Mouse (Mus musculus): ENCODE measurements at regions not wholly inside any gene's neighbourhood (a gene's known extent, or its start where the extent isn't known, plus 50 kb on each side); places are given as distances from the start of the nearest gene placed in this dataset.
A peak's percentile ranks its signal among the peaks of the same experiment; 100 is the strongest.

DNA sequence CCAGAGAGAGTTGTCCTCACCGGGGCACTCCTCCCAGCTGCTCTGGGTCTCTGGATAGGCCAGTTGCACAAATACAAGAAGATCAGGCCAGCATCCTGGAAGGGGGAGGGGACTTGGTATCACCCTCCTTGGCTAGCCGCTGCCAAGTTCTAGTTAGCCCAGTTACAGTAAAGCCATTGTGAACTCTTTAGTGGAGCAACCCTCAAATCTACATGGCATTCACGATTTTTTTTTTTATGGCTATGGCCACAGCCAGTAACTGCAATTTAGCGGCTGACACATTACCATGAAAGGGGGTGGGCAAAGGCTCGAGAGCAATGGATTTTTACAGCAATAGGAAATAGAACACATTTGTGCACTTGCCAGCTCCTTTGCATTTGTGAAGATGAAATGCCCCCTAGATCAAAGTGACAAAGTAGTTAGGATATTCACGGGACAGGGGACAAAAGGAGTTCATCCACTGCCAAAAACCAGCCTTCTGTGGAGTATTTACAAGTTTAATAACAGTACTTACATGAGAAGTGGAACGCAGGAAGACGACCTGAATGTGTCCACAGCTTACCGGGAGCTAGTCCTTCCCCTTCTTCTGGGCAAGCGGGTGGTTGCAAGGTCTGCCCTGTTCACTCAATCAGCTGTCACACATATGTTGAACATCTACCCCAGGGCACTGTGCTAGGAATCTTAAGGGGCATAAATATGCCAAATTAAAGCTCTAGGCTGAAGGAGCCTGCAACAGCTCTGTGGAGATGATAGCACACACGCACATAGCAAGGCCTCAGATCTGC, 177.9 kb upstream of the Dio2 start:
- peak; percentile 63 for ATAC-seq (ENCODE audit: low read depth)
- H3K4me2 ChIP-seq (ENCODE audit: low read depth, low read length): no peak overlapping the region
- H3K4me3 ChIP-seq (ENCODE audit: low read depth, low read length): no peak overlapping the region
- 77% methylated on average over 11 of the region's 11 CpGs for WGBS
- H3K27ac ChIP-seq (replicated peaks; ENCODE audit: low read depth, low read length): no peak overlapping the region
- peak; percentile 37 for DNase-seq (ENCODE audit: low spot score)
- no peaks in the 10 kb centered on the region for H3K9me3 ChIP-seq (ENCODE audit: control insufficient read depth, low read length)
- no peaks in the 10 kb centered on the region for H3K36me3 ChIP-seq (ENCODE audit: control insufficient read depth, insufficient read depth, low read length)
- H3K27me3 ChIP-seq (replicated peaks; ENCODE audit: control insufficient read depth, insufficient read depth, low read length): no peaks in the 10 kb centered on the region
- H3K4me1 ChIP-seq (ENCODE audit: control insufficient read depth, insufficient read depth, low read length): no peaks in the 10 kb centered on the region
- H3K9ac ChIP-seq (ENCODE audit: low read depth, low read length): no peak overlapping the region

DNA sequence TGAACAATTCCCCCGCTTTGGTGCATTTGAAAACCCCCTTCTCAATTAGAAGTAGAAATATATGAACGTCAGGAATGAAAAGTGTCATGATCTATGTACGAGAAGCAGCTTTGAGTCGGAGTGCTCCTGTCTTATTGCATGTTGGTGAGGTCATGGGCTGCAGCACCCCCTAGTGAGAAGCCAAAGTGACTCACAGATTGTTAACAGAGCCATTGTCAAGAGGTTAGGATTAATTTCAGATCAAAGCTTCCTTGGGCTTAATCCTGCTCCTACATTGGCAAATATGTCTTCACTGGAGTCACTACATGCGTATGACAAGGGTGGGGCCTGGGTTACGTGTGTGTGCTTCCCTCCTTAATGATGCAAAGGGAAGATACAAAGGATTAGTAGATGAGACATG, 165.8 kb upstream of the Dio2 start:
- Histone ChIP-seq H3K4me3 (ENCODE audit: low read depth, low read length) (no peak overlapping the region), H3K36me3 (ENCODE audit: control insufficient read depth, insufficient read depth, low read length) (no peaks in the 10 kb centered on the region), H3K4me1 (ENCODE audit: control insufficient read depth, insufficient read depth, low read length) (no peaks in the 10 kb centered on the region), H3K27me3 (replicated peaks; ENCODE audit: control insufficient read depth, insufficient read depth, low read length) (no peaks in the 10 kb centered on the region), H3K27ac (replicated peaks; ENCODE audit: low read depth, low read length) (no peak overlapping the region), H3K4me2 (ENCODE audit: low read depth, low read length) (no peak overlapping the region), H3K9ac (ENCODE audit: low read depth, low read length) (no peak overlapping the region), H3K9me3 (ENCODE audit: control insufficient read depth, low read length) (no peaks in the 10 kb centered on the region)
- 71% methylated on average over 6 of the region's 6 CpGs for WGBS
- DNase-seq (ENCODE audit: low spot score) (peak; percentile 29), ATAC-seq (ENCODE audit: low read depth) (no peak)

DNA sequence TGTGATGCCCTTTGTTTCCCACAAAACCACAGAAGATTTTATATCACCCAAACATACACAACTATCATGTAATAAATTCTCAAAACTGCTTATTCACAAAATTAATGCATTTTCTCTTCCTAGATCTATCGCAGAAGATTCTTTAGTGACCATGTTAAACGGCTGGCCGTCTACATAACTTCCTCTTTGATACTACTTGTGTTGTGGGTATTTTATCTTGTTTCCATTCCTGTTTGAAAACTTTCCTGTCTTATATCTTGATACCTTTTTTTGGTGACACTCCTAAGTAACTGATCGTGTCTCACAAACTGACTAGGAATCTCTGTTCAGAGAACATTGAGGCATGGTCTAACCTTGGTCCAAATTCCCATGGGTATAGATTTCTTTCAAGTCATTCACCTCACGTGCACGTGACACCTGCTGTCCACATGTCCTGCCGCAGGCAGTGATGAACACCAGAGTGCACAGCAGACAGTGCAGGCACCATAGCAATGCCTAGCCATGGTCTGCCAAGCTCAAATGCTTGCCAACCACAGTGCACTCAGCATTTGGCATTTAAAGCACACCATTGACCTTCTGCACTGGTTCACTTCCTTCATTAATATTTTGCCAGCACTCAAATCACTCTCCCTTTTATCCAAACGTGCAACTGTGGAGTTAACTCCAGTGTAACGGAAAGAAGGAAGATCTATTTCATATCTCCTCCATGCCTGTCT, 155.6 kb upstream of the Dio2 start:
- Histone ChIP-seq H3K4me1 (ENCODE audit: control insufficient read depth, insufficient read depth, low read length) (no peaks in the 10 kb centered on the region), H3K4me2 (ENCODE audit: low read depth, low read length) (no peak overlapping the region), H3K9ac (ENCODE audit: low read depth, low read length) (no peak overlapping the region), H3K4me3 (ENCODE audit: low read depth, low read length) (no peak overlapping the region), H3K27me3 (replicated peaks; ENCODE audit: control insufficient read depth, insufficient read depth, low read length) (no peaks in the 10 kb centered on the region), H3K9me3 (ENCODE audit: control insufficient read depth, low read length) (no peaks in the 10 kb centered on the region), H3K36me3 (ENCODE audit: control insufficient read depth, insufficient read depth, low read length) (no peaks in the 10 kb centered on the region), H3K27ac (replicated peaks; ENCODE audit: low read depth, low read length) (no peak overlapping the region)
- DNase-seq (ENCODE audit: low spot score): no peak
- WGBS: 81% methylated on average over 9 of the region's 9 CpGs
- ATAC-seq (ENCODE audit: low read depth): no peak

DNA sequence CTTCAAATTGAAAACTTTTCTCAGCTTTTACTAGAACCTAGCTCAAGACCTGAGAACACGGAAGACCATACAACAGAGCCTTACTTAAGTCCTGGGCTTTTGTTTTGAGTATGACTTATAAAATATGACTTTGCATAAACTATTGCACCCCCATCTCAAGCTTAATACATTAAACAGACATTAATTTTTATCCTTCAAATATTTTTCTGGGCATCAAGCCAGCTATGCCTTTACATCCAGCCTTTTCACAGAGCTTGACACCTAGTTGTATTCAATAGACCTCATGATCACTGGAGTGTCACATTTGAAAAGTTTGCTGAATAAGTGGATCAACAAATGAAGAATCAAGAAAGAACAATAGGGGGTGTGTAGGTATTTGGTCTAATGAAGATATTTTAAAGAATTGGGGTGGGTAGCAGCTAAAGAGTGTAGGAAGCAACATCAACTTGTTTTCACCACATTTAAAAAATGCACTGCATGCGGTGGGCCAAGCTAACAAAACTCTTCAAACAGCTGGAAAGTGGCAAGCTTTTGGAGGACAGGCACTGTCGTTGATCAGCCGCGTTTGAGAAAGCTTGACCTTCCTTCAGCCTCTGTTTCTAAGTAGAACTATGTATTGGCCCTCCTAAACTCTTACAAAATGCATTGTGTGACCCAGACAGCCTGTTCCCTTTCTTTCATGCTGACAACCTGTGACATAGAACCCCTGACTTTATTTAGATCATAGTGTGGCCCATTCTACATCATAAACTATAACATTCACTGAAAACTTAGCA, 138.2 kb upstream of the Dio2 start:
- Histone ChIP-seq H3K27ac (replicated peaks; ENCODE audit: low read depth, low read length) (no peak overlapping the region), H3K4me1 (ENCODE audit: control insufficient read depth, insufficient read depth, low read length) (no peaks in the 10 kb centered on the region), H3K9ac (ENCODE audit: low read depth, low read length) (no peak overlapping the region), H3K27me3 (replicated peaks; ENCODE audit: control insufficient read depth, insufficient read depth, low read length) (no peaks in the 10 kb centered on the region), H3K4me3 (ENCODE audit: low read depth, low read length) (no peak overlapping the region), H3K36me3 (ENCODE audit: control insufficient read depth, insufficient read depth, low read length) (no peaks in the 10 kb centered on the region), H3K4me2 (ENCODE audit: low read depth, low read length) (no peak overlapping the region), H3K9me3 (ENCODE audit: control insufficient read depth, low read length) (no peaks in the 10 kb centered on the region)
- WGBS: 82% methylated on average over 5 of the region's 5 CpGs
- no peak for ATAC-seq (ENCODE audit: low read depth)
- DNase-seq (ENCODE audit: low spot score): no peak

DNA sequence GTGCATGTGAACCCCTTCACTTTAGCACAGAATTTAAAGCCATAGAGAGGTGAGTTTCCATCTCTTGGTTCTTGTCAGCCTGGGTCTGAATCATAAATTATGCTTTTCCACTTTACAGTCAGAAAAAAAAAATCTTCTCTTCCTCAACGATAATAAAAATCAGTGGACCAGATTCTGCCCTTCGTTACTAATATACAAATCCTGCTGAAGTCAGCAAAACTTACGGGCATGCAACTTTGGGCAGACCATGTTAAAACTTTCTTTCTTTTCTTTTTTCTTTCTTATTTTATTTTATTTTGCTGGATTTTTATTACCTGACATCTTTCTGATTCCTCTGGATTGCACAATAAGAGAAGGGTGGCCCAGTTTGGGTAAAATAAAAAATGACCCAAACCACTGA, 136.6 kb upstream of the Dio2 start:
- H3K4me1 ChIP-seq (ENCODE audit: control insufficient read depth, insufficient read depth, low read length): no peaks in the 10 kb centered on the region
- no peaks in the 10 kb centered on the region for H3K36me3 ChIP-seq (ENCODE audit: control insufficient read depth, insufficient read depth, low read length)
- no peak for ATAC-seq (ENCODE audit: low read depth)
- 84% methylated on average over 3 of the region's 3 CpGs for WGBS
- H3K4me3 ChIP-seq (ENCODE audit: low read depth, low read length): no peak overlapping the region
- H3K27ac ChIP-seq (replicated peaks; ENCODE audit: low read depth, low read length): no peak overlapping the region
- H3K27me3 ChIP-seq (replicated peaks; ENCODE audit: control insufficient read depth, insufficient read depth, low read length): no peaks in the 10 kb centered on the region
- H3K9me3 ChIP-seq (ENCODE audit: control insufficient read depth, low read length): no peaks in the 10 kb centered on the region
- H3K9ac ChIP-seq (ENCODE audit: low read depth, low read length): no peak overlapping the region
- no peak overlapping the region for H3K4me2 ChIP-seq (ENCODE audit: low read depth, low read length)
- no peak for DNase-seq (ENCODE audit: low spot score)

DNA sequence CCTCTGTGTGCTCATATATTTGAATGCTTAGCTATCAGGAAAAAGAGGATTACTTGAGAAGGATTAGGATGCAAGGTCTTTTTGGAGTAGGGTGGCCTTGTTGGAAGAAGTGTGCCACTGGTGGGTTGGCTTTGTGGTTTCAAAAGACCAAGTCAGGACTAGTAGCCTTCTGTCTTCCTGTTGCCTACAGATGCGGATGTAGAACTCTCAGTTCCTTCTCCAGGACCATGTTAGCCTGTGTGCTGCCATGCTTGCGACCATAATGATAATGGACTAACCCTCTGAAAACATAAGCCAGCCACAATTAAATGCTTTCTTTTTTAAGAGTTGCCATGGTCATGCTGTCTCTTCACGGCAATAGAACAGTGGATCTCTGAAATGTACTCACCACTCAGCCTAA, 135.7 kb upstream of the Dio2 start:
- DNase-seq (ENCODE audit: low spot score) (no peak), ATAC-seq (ENCODE audit: low read depth) (no peak)
- no peak overlapping the region for H3K4me2 ChIP-seq (ENCODE audit: low read depth, low read length)
- no peaks in the 10 kb centered on the region for H3K36me3 ChIP-seq (ENCODE audit: control insufficient read depth, insufficient read depth, low read length)
- H3K27me3 ChIP-seq (replicated peaks; ENCODE audit: control insufficient read depth, insufficient read depth, low read length): no peaks in the 10 kb centered on the region
- H3K9ac ChIP-seq (ENCODE audit: low read depth, low read length): no peak overlapping the region
- H3K9me3 ChIP-seq (ENCODE audit: control insufficient read depth, low read length): no peaks in the 10 kb centered on the region
- H3K4me3 ChIP-seq (ENCODE audit: low read depth, low read length): no peak overlapping the region
- H3K4me1 ChIP-seq (ENCODE audit: control insufficient read depth, insufficient read depth, low read length): no peaks in the 10 kb centered on the region
- WGBS: 86% methylated on average over 3 of the region's 3 CpGs
- H3K27ac ChIP-seq (replicated peaks; ENCODE audit: low read depth, low read length): no peak overlapping the region

DNA sequence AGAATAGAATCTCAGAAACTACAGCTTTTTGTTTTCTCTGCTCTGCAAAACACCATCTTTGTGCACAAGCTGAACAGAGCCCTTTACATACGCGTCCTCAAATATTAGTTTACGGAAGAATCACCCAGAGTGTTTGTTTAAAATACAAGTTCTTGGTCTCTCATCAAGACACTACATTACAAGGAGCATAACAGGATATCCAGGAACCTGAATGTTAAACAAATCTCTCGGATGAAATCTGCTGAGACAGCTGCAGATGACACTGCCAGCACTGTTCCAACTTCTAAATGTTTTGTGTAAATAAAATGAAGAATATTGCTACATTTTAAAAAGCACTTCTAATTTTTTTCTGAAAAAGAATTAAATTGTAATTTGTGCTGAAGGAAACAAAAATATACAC, 128.4 kb upstream of the Dio2 start:
- DNase-seq (ENCODE audit: low spot score) (no peak), ATAC-seq (ENCODE audit: low read depth) (no peak)
- Histone ChIP-seq H3K9me3 (ENCODE audit: control insufficient read depth, low read length) (no peaks in the 10 kb centered on the region), H3K4me1 (ENCODE audit: control insufficient read depth, insufficient read depth, low read length) (no peaks in the 10 kb centered on the region), H3K36me3 (ENCODE audit: control insufficient read depth, insufficient read depth, low read length) (no peaks in the 10 kb centered on the region), H3K9ac (ENCODE audit: low read depth, low read length) (no peak overlapping the region), H3K4me2 (ENCODE audit: low read depth, low read length) (no peak overlapping the region), H3K4me3 (ENCODE audit: low read depth, low read length) (no peak overlapping the region), H3K27me3 (replicated peaks; ENCODE audit: control insufficient read depth, insufficient read depth, low read length) (no peaks in the 10 kb centered on the region), H3K27ac (replicated peaks; ENCODE audit: low read depth, low read length) (no peak overlapping the region)
- 71% methylated on average over 4 of the region's 4 CpGs for WGBS

DNA sequence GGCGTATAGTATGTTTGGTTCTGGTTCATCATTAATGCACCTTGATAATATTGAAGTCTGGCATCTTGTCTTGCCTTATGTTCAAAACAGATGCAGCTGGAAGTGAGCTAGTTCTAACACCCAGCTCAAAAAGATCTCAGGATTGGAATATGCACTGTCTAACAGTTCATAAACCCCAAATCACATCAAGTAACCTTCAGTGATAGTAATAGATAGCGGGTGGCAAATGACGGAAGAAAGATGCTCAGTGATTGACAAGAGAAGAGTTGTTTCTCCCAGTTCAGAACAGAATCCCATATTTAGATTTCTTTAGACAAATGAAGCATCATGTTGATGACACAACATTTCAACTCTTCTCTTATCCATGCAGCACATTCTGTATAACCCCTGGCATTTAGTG, 124.4 kb upstream of the Dio2 start:
- no peak overlapping the region for H3K4me3 ChIP-seq (ENCODE audit: low read depth, low read length)
- no peak overlapping the region for H3K27ac ChIP-seq (replicated peaks; ENCODE audit: low read depth, low read length)
- DNase-seq (ENCODE audit: low spot score) (no peak), ATAC-seq (ENCODE audit: low read depth) (no peak)
- no peaks in the 10 kb centered on the region for H3K27me3 ChIP-seq (replicated peaks; ENCODE audit: control insufficient read depth, insufficient read depth, low read length)
- no peak overlapping the region for H3K4me2 ChIP-seq (ENCODE audit: low read depth, low read length)
- no peaks in the 10 kb centered on the region for H3K4me1 ChIP-seq (ENCODE audit: control insufficient read depth, insufficient read depth, low read length)
- WGBS: 83% methylated on average over 3 of the region's 3 CpGs
- no peaks in the 10 kb centered on the region for H3K36me3 ChIP-seq (ENCODE audit: control insufficient read depth, insufficient read depth, low read length)
- no peaks in the 10 kb centered on the region for H3K9me3 ChIP-seq (ENCODE audit: control insufficient read depth, low read length)
- no peak overlapping the region for H3K9ac ChIP-seq (ENCODE audit: low read depth, low read length)

All from embryonic facial prominence, embryonic 14.5 days (tissue).